Mouse (Mus musculus): ENCODE data around the gene Cryzl1. TPM values are rescaled to one million over a fixed set of nuclear protein-coding genes. Genes with fewer than 3 reads are reported as not detected.

Cryzl1 gene
- polyA plus RNA-seq, 1 experiment from 2014 or later: 75.4 TPM

DNA sequence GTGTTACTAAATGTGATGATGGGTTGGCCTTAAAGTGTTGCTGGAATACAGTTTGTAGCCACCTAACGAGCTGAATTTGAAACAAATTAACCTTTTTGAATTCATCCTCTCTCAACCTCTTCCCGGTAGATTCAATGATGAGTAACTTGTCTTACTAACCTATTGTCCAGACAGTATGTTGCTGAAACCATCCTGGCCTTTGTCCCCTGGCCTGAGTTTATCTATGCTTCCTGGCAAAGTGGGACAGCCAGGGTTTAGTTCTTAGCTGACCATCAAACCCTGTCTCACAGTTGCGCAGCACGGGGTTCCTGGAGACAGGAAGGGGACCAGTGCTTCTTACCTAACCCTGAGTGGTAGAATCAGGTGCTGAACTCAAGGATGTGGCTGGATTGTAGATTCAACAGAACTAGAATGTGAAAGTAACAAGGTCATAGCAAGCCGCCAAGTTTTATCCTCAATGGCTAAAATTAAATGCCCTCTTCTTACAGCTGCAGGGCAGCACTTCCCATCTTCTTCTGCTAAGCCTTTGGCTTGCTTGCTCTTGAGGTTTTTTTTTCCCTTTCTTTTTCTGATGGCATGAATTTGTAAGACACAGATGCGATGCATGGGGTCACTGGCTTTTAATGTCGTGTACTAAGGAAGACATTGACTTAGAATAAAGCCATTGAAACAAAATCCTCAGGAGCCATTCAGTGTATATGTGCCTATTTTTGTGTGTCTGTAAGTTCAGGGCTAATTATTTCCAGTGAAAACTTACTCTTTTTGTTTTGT is 7.5 kb upstream of the Cryzl1 start:
- no peak for ATAC-seq (ENCODE audit: low FRiP score, low read depth)
- Histone ChIP-seq H3K9ac (no peak overlapping the region), H3K9me3 (no peaks in the 10 kb centered on the region), H3K36me3 (no peaks in the 10 kb centered on the region), H3K4me3 (no peak overlapping the region), H3K4me2 (replicated peaks) (no peak overlapping the region), H3K27ac (no peak overlapping the region), H3K27me3 (no peaks in the 10 kb centered on the region), H3K4me1 (peaks cover 25% of the 10 kb centered on the region)
- WGBS: 85% methylated on average over 7 of the region's 7 CpGs

GRCm38 (mm10) chr16:91734771-91735170 is 6.0 kb upstream of the Cryzl1 start:
- no peak for ATAC-seq (ENCODE audit: low FRiP score, low read depth)
- WGBS: 57% methylated on average over 5 of the region's 5 CpGs
- Histone ChIP-seq H3K27me3 (no peaks in the 10 kb centered on the region), H3K27ac (no peak overlapping the region), H3K4me1 (peaks cover 32% of the 10 kb centered on the region), H3K9ac (peak overlapping the region; percentile 45), H3K9me3 (no peaks in the 10 kb centered on the region), H3K36me3 (no peaks in the 10 kb centered on the region), H3K4me3 (no peak overlapping the region), H3K4me2 (replicated peaks) (no peak overlapping the region)

GRCm38 (mm10) chr16:91732816-91733215 is 4.0 kb upstream of the Cryzl1 start:
- H3K27ac ChIP-seq: no peak overlapping the region

GRCm38 (mm10) chr16:91730446-91730845 is 1.7 kb upstream of the Cryzl1 start:
- Histone ChIP-seq H3K27ac (no peak overlapping the region), H3K4me3 (peak overlapping the region; percentile 91), H3K4me1 (peaks cover 45% of the 10 kb centered on the region), H3K9me3 (no peaks in the 10 kb centered on the region), H3K9ac (peak overlapping the region; percentile 94), H3K4me2 (replicated peaks) (peak overlapping the region; percentile 83), H3K27me3 (no peaks in the 10 kb centered on the region), H3K36me3 (no peaks in the 10 kb centered on the region)
- WGBS: under 1% methylated on average over 11 of the region's 11 CpGs
- ATAC-seq (ENCODE audit: low FRiP score, low read depth): no peak

More at GRCm38 (mm10) chr16:91732816-91733215, 4.0 kb upstream of the Cryzl1 start:
- WGBS: 71% methylated on average over 2 of the region's 2 CpGs
- no peak for ATAC-seq (ENCODE audit: low FRiP score, low read depth)
- Histone ChIP-seq H3K27me3 (no peaks in the 10 kb centered on the region), H3K36me3 (no peaks in the 10 kb centered on the region), H3K9ac (no peak overlapping the region), H3K9me3 (no peaks in the 10 kb centered on the region), H3K4me1 (peaks cover 30% of the 10 kb centered on the region), H3K4me2 (replicated peaks) (no peak overlapping the region), H3K4me3 (no peak overlapping the region)

DNA sequence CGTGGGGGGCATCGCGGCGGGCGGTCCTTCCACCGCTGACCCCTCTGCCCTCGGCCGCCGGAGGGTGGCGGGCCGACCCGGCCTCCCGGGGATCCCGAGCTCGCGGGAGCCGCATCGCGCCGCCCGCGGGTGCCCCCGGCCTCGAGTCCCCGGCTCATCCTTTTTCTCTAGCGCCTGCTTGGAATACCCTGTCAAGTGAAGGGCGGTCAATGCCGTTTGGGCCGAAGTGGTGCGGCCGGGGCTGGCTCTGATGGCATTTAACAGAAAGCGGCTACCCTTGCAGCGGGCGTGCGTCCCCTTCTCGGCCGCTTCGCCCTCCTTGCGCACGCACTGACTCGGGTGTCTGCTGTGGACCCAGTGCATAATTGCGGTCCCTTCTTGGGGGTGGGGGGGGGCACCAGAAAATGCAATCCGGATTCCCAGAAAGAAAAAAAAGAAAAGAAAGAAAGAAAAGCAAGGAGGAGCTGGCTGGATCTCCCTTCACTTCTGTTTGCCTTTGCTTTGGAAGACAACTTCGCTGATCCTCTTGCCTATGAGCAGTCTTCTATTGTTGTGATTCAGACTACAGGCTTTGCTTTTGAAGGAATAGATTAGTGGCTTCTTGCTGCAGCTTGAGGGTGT is 1.2 kb upstream of the Cryzl1 start:
- ATAC-seq (ENCODE audit: low FRiP score, low read depth): no peak
- H3K9ac ChIP-seq: peak overlapping the region; percentile 94
- no peaks in the 10 kb centered on the region for H3K27me3 ChIP-seq
- peak overlapping the region; percentile 91 for H3K4me3 ChIP-seq
- no peaks in the 10 kb centered on the region for H3K9me3 ChIP-seq
- peaks cover 44% of the 10 kb centered on the region for H3K4me1 ChIP-seq
- peak overlapping the region; percentile 90; the same call in 1 of the 2 replicates for H3K27ac ChIP-seq
- H3K4me2 ChIP-seq (replicated peaks): peak overlapping the region; percentile 83
- under 1% methylated on average over 42 of the region's 44 CpGs for WGBS
- no peaks in the 10 kb centered on the region for H3K36me3 ChIP-seq

DNA sequence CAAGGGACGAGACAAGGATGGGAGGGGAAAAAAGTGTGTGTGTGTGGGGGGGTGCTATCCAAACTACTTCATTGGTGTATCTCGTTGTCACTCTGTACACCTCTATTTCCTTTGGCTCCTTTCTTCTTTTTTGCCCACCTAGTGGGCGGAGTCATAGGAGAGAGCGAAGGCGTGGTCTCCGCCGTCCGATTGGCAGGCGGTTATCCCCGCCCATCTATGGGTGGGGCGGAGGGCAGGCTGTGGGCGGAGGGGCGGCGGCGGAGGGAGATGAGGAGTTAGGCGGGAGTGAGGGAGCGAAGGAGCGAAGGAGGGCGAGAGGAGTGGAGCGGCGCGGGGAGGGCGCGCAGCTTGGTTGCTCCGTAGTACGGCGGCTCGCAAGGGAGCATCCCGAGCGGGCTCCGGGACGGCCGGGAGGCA is 299 bp upstream of the Cryzl1 start, which contains the start of gene Itsn1:
Gene Itsn1, plus strand, starts transcription at position 216 of the 417 bp plus-strand sequence.
- peaks cover 37% of the 10 kb centered on the region for H3K4me1 ChIP-seq
- H3K4me2 ChIP-seq (replicated peaks): peak within 1 kb of the TSS; percentile 83
- H3K9ac ChIP-seq: peak within 1 kb of the TSS; percentile 94
- peak within 1 kb of the TSS; percentile 90 for H3K27ac ChIP-seq
- peak; percentile 95 for ATAC-seq (ENCODE audit: low FRiP score, low read depth)
- H3K27me3 ChIP-seq: no peaks in the 10 kb centered on the region
- H3K4me3 ChIP-seq: peak within 1 kb of the TSS; percentile 91
- H3K9me3 ChIP-seq: no peaks in the 10 kb centered on the region
- H3K36me3 ChIP-seq: 0 out of 2 replicates have a peak, but pooled peaks cover 6% of the 10 kb centered on the region
- WGBS: under 1% methylated on average over 31 of the region's 33 CpGs

GRCm38 (mm10) chr16:91727433-91727832 is 1.3 kb downstream of the Cryzl1 start:
- no peak for ATAC-seq (ENCODE audit: low FRiP score, low read depth)
- Histone ChIP-seq H3K9ac (peak overlapping the region; percentile 72; the same call in 1 of the 2 replicates), H3K36me3 (0 out of 2 replicates have a peak, but pooled peaks cover 6% of the 10 kb centered on the region), H3K27ac (no peak overlapping the region), H3K4me1 (peaks cover 37% of the 10 kb centered on the region), H3K27me3 (no peaks in the 10 kb centered on the region), H3K4me3 (peak overlapping the region; percentile 91), H3K4me2 (replicated peaks) (peak overlapping the region; percentile 79), H3K9me3 (no peaks in the 10 kb centered on the region)
- 86% methylated on average over 15 of the region's 15 CpGs for WGBS

GRCm38 (mm10) chr16:91724247-91724646 is 4.5 kb downstream of the Cryzl1 start:
- H3K27me3 ChIP-seq: no peaks in the 10 kb centered on the region
- H3K36me3 ChIP-seq: peaks cover 21% of the 10 kb centered on the region
- no peak overlapping the region for H3K9ac ChIP-seq
- WGBS: 48% methylated on average over 3 of the region's 3 CpGs
- no peak for ATAC-seq (ENCODE audit: low FRiP score, low read depth)
- H3K4me1 ChIP-seq: peaks cover 17% of the 10 kb centered on the region
- no peaks in the 10 kb centered on the region for H3K9me3 ChIP-seq
- no peak overlapping the region for H3K4me3 ChIP-seq
- no peak overlapping the region for H3K27ac ChIP-seq
- H3K4me2 ChIP-seq (replicated peaks): no peak overlapping the region

- Histone ChIP-seq H3K4me1 (no peaks in the 10 kb centered on the region), H3K36me3 (peaks cover 65% of the 10 kb centered on the region), H3K27me3 (no peaks in the 10 kb centered on the region), H3K4me2 (replicated peaks) (no peak overlapping the region), H3K27ac (no peak overlapping the region), H3K9me3 (no peaks in the 10 kb centered on the region), H3K9ac (no peak overlapping the region), H3K4me3 (no peak overlapping the region)
- no peak for ATAC-seq (ENCODE audit: low FRiP score, low read depth)
- WGBS: 80% methylated on average over 4 of the region's 4 CpGs
Measured at GRCm38 (mm10) chr16:91717399-91717798, 11.4 kb downstream of the Cryzl1 start.

GRCm38 (mm10) chr16:91716927-91717349 is 11.8 kb downstream of the Cryzl1 start:
- peaks cover 69% of the 10 kb centered on the region for H3K36me3 ChIP-seq
- H3K27me3 ChIP-seq: no peaks in the 10 kb centered on the region
- ATAC-seq (ENCODE audit: low FRiP score, low read depth): no peak
- 84% methylated on average over 11 of the region's 11 CpGs for WGBS
- no peaks in the 10 kb centered on the region for H3K9me3 ChIP-seq
- no peak overlapping the region for H3K27ac ChIP-seq
- no peak overlapping the region for H3K4me2 ChIP-seq (replicated peaks)
- H3K4me3 ChIP-seq: no peak overlapping the region
- H3K9ac ChIP-seq: no peak overlapping the region
- no peaks in the 10 kb centered on the region for H3K4me1 ChIP-seq

DNA sequence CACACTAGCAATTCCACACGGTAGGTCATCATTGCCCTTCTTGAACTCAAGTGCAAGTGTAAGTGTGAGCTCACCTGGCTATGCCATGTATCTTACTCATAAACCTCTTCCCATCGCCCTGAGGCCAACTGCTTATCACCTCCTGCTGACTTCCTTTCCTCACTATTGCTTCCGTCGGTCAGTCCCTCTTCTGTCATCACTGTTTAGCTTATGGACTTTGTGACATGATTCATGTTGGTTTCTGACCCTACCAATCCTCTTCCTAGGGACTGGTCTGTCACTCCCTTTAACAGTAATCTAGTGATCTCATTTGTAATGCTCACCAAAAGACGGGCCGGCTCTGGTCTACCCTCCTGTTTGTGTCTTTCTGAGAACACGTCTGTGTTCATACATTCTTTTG is 18.5 kb downstream of the Cryzl1 start:
- ATAC-seq (ENCODE audit: low FRiP score, low read depth): no peak
- peaks cover 83% of the 10 kb centered on the region for H3K36me3 ChIP-seq
- no peak overlapping the region for H3K9ac ChIP-seq
- 0 out of 2 replicates have a peak, but pooled peaks cover 4% of the 10 kb centered on the region for H3K4me1 ChIP-seq
- no peak overlapping the region for H3K4me3 ChIP-seq
- H3K4me2 ChIP-seq (replicated peaks): no peak overlapping the region
- 87% methylated on average over 7 of the region's 7 CpGs for WGBS
- no peaks in the 10 kb centered on the region for H3K9me3 ChIP-seq
- H3K27me3 ChIP-seq: no peaks in the 10 kb centered on the region
- no peak overlapping the region for H3K27ac ChIP-seq

DNA sequence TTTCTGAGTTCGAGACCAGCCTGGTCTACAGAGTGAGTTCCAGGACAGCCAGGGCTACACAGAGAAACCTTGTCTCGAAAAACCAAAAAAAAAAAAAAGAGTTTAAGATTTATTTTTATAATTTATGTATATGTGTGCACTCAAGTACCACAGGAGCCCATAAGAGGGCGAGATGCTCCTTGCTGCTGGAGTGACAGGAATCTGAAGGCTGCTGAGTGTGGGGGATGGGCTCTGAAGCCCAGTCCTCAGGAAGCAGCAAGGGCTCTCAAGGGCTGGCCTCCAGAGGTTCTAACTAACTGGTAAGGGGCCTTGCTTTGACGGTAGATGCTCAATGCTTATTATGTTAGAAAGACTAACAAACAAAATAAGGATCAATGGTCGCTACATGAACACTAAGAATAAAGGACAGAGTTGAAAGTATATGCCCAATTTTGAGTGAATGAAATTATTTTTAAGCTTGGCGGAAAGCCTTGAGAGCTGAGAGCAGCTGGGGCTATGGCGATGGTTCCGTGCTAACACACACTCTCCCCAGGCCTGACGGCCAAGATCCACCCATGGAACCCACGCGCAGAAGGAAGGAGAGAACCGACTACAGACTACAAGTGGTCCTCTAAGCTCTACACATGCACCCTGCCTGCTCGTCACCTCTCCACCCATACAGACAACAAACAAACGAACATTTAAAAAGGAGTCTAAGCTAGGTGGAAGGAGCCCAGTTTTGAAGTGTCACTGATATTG is 24.0 kb downstream of the Cryzl1 start:
- H3K9ac ChIP-seq: no peak overlapping the region
- 80% methylated on average over 14 of the region's 14 CpGs for WGBS
- peaks cover 63% of the 10 kb centered on the region for H3K36me3 ChIP-seq
- no peak overlapping the region for H3K27ac ChIP-seq
- H3K4me2 ChIP-seq (replicated peaks): no peak overlapping the region
- no peaks in the 10 kb centered on the region for H3K9me3 ChIP-seq
- no peaks in the 10 kb centered on the region for H3K27me3 ChIP-seq
- no peak for ATAC-seq (ENCODE audit: low FRiP score, low read depth)
- no peak overlapping the region for H3K4me3 ChIP-seq
- H3K4me1 ChIP-seq: 0 out of 2 replicates have a peak, but pooled peaks cover 4% of the 10 kb centered on the region
